Mouse (Mus musculus): ENCODE results near the gene Nectin1. TPM values are rescaled to one million over a fixed set of nuclear protein-coding genes. Genes with fewer than 3 reads are reported as not detected.

Gene Nectin1
- total RNA-seq, 2 experiments from 2014 or later, result 109 to 113 TPM

GRCm38 (mm10) chr9:43738480-43739084 lies 5.2 kb upstream of the Nectin1 start:
- DNase-seq (ENCODE audit: low spot score in 2 of 2), result no peak

- no peak for DNase-seq (ENCODE audit: low spot score in 2 of 2)
Observed at GRCm38 (mm10) chr9:43741277-43741676, 2.5 kb upstream of the Nectin1 start.

- DNase-seq (ENCODE audit: low spot score in 2 of 2), result no peak
Observed at GRCm38 (mm10) chr9:43742066-43742465, 1.7 kb upstream of the Nectin1 start.

- no peak for DNase-seq (ENCODE audit: low spot score in 2 of 2)
Observed at GRCm38 (mm10) chr9:43742902-43743646, 710 bp upstream of the Nectin1 start.

- DNase-seq (ENCODE audit: low spot score in 2 of 2), result no peak
Observed at GRCm38 (mm10) chr9:43744138-43744981, 576 bp downstream of the Nectin1 start.

GRCm38 (mm10) chr9:43745051-43745792 lies 1.4 kb downstream of the Nectin1 start:
- DNase-seq (ENCODE audit: low spot score in 2 of 2), result no peak

GRCm38 (mm10) chr9:43745951-43746703 lies 2.3 kb downstream of the Nectin1 start:
- DNase-seq (ENCODE audit: low spot score in 2 of 2), result no peak

- no peak for DNase-seq (ENCODE audit: low spot score in 2 of 2)
Observed at GRCm38 (mm10) chr9:43747710-43748109, 3.9 kb downstream of the Nectin1 start.

- DNase-seq (ENCODE audit: low spot score in 2 of 2), result no peak
Observed at GRCm38 (mm10) chr9:43748519-43748918, 4.7 kb downstream of the Nectin1 start.

GRCm38 (mm10) chr9:43750053-43750452 lies 6.3 kb downstream of the Nectin1 start:
- no peak for DNase-seq (ENCODE audit: low spot score in 2 of 2)

- no peak for DNase-seq (ENCODE audit: low spot score in 2 of 2)
Observed at GRCm38 (mm10) chr9:43751111-43751510, 7.3 kb downstream of the Nectin1 start.

GRCm38 (mm10) chr9:43753481-43753880 lies 9.7 kb downstream of the Nectin1 start:
- DNase-seq (ENCODE audit: low spot score in 2 of 2), result no peak

GRCm38 (mm10) chr9:43754083-43754482 lies 10.3 kb downstream of the Nectin1 start:
- no peak for DNase-seq (ENCODE audit: low spot score in 2 of 2)

GRCm38 (mm10) chr9:43754768-43755197 lies 11.0 kb downstream of the Nectin1 start:
- DNase-seq (ENCODE audit: low spot score in 2 of 2), result no peak

GRCm38 (mm10) chr9:43755464-43755863 lies 11.7 kb downstream of the Nectin1 start:
- no peak for DNase-seq (ENCODE audit: low spot score in 2 of 2)

- no peak for DNase-seq (ENCODE audit: low spot score in 2 of 2)
Observed at GRCm38 (mm10) chr9:43755928-43756327, 12.1 kb downstream of the Nectin1 start.

- no peak for DNase-seq (ENCODE audit: low spot score in 2 of 2)
Observed at GRCm38 (mm10) chr9:43757225-43757624, 13.4 kb downstream of the Nectin1 start.

- no peak for DNase-seq (ENCODE audit: low spot score in 2 of 2)
Observed at GRCm38 (mm10) chr9:43757972-43758965, 14.5 kb downstream of the Nectin1 start.

- no peak for DNase-seq (ENCODE audit: low spot score in 2 of 2)
Observed at GRCm38 (mm10) chr9:43760078-43760477, 16.3 kb downstream of the Nectin1 start.
